Mouse (Mus musculus): ENCODE measurements around the gene Nr1d2.
"Not testable (repeated sequence)": the region's sequence is repeated elsewhere in the genome, so short reads cannot be mapped to it uniquely, and the experiment has no call there.

GRCm38 (mm10) chr14:18226181-18226580, 12.7 kb downstream of the Nr1d2 start:
- TF ChIP-seq CTCF (conservative IDR thresholded peaks at IDR 0.05; ENCODE audit: insufficient read depth, insufficient read length, low read depth, low read length); POLR2A (IDR thresholded peaks at IDR 0.05; ENCODE audit: low read depth, low read length): not testable (repeated sequence)
